Mouse (Mus musculus) CH12.LX (cell line): ENCODE results near the gene Pnp2.

Experiments used
- BHLHE40 ChIP-seq: IDR thresholded peaks from 2 replicates; pipeline ENCODE4 v1.6.1; 2011; ENCODE audit warnings: mild to moderate bottlenecking, low read depth, low read length, improper control_type of control experiment
- CHD1 ChIP-seq: IDR thresholded peaks from 2 replicates; pipeline ENCODE4 v1.6.1; 2012; ENCODE audit warnings: low read depth, low read length, improper control_type of control experiment, inconsistent platforms
- CTCF ChIP-seq, 2 experiments: IDR thresholded peaks in 1 of 2; conservative IDR thresholded peaks in 1 of 2; 2 replicates each; pipeline ENCODE4 v1.5.1; 2011 to 2012; ENCODE audit warnings: low read depth in 2 of 2, low read length in 2 of 2, improper control_type of control experiment in 1 of 2, inconsistent platforms in 1 of 2, mild to moderate bottlenecking in 1 of 2, moderate library complexity in 1 of 2
- ELF1 ChIP-seq: IDR thresholded peaks from 2 replicates; pipeline ENCODE4 v1.6.1; 2014; ENCODE audit warnings: low read depth, mild to moderate bottlenecking, inconsistent platforms, low read length, improper control_type of control experiment
- EP300 ChIP-seq: IDR thresholded peaks from 2 replicates; pipeline ENCODE4 v1.6.1; 2011; ENCODE audit warnings: low read length, improper control_type of control experiment
- MAX ChIP-seq: IDR thresholded peaks from 2 replicates; pipeline ENCODE4 v1.6.1; 2011; ENCODE audit warnings: low read length, improper control_type of control experiment
- MXI1 ChIP-seq: IDR thresholded peaks from 2 replicates; pipeline ENCODE4 v1.6.1; 2011; ENCODE audit warnings: mild to moderate bottlenecking, low read depth, low read length, improper control_type of control experiment
- PAX5 ChIP-seq: IDR thresholded peaks from 2 replicates; pipeline ENCODE4 v1.6.1; 2012; ENCODE audit warnings: low read length, inconsistent platforms, mixed read lengths
- POLR2A ChIP-seq: IDR thresholded peaks from 2 replicates; pipeline ENCODE4 v1.6.1; 2011; ENCODE audit warnings: low read depth, mild to moderate bottlenecking, improper control_type of control experiment, low read length
- RAD21 ChIP-seq: IDR thresholded peaks from 2 replicates; pipeline ENCODE4 v1.6.1; 2011; ENCODE audit warnings: low read depth, mild to moderate bottlenecking, low read length, improper control_type of control experiment, moderate library complexity
- TCF12 ChIP-seq: IDR thresholded peaks from 2 replicates; pipeline ENCODE4 v1.6.1; 2014; ENCODE audit warnings: low read depth, mild to moderate bottlenecking, inconsistent platforms, low read length, improper control_type of control experiment
- USF1 ChIP-seq: IDR thresholded peaks from 2 replicates; pipeline ENCODE4 v1.6.1; 2014; ENCODE audit warnings: low read depth, mild to moderate bottlenecking, inconsistent platforms, low read length, improper control_type of control experiment
- ZKSCAN1 ChIP-seq: IDR thresholded peaks from 2 replicates; pipeline ENCODE4 v1.6.1; 2012; ENCODE audit warnings: low read depth, inconsistent platforms, low read length, improper control_type of control experiment, borderline replicate concordance
- ZMIZ1 ChIP-seq: IDR thresholded peaks from 2 replicates; pipeline ENCODE4 v1.6.1; 2012; ENCODE audit warnings: low read depth, mild to moderate bottlenecking, inconsistent platforms, low read length, improper control_type of control experiment

DNA sequence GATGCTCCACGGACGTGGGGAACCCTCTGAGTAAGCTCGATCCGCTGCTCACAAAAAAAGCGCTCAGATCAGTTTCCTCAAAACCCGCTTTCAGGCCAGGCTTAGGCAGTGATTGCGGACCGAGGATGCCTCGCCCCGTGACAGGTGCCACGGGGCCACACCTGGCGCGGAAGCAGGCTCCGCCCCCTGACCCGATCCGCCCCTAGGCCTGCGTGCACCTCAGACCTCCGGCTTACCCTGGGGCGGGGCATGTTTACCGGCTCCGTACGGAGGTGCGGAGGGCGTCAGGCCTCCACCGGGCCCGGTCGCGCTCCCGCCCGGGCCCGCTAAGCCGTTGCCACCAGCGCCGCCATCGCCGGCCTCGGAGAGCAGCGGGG is 25.4 kb upstream of the Pnp2 start:
- no peak for TF ChIP-seq MXI1
- no peak for TF ChIP-seq CTCF (conservative IDR thresholded peaks at IDR 0.05 in 1 of 2, IDR thresholded peaks at IDR 0.05 in 1 of 2; ENCODE audit: low read depth in 2 of 2, low read length in 2 of 2)
- no peak for TF ChIP-seq ELF1
- TF ChIP-seq USF1: no peak
- TF ChIP-seq ZMIZ1: no peak
- TF ChIP-seq PAX5: no peak
- no peak for TF ChIP-seq RAD21
- no peak for TF ChIP-seq POLR2A
- no peak for TF ChIP-seq CHD1
- no peak for TF ChIP-seq ZKSCAN1
- no peak for TF ChIP-seq TCF12
- TF ChIP-seq EP300: no peak
- no peak for TF ChIP-seq MAX
- TF ChIP-seq BHLHE40: no peak
